31 mouse cellular contexts compared by ENCODE assay signal in the genomic region with DNA sequence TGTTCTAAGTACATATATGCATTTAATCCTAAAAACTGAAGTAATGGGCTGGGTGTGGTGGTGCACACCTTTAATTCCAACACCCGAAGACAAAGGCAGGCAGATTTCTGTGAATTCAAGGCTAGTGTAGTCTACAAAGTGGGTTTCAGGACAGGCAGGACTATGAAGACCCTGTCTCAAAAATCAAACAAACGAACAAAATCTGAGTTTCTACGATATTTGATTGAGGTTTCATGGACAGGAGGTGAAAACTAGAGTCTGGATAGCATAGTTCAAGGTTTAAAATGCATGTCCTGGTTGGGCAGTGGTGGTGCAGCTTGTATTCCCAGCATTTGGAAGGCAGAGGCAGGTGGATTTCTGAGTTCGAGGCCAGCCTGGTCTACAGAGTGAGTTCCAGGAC. TPM values are rescaled to one million over a fixed set of nuclear protein-coding genes. Genes with fewer than 3 reads are reported as not detected.
"Had no signal": no experiment of that assay in that cellular context is flagged by ENCODE, and none has a peak within 500 bp of the region (broad histone marks: within the 10 kb centered on the region; RNA-seq: fewer than 3 reads in every experiment).

A gene (plus strand): TSS at position 301 of the 400 bp plus-strand sequence.

- DNase-seq: heart, postnatal 10 days; heart, postnatal 14 days; heart, postnatal 36 days; heart, postnatal 4 days; kidney, adult 11 months; kidney, adult 18-20 months; kidney, adult 2 months; kidney, adult 8-10 months; kidney, adult 9 months; kidney, postnatal 10 days; kidney, postnatal 14 days; kidney, postnatal 25 days; kidney, postnatal 36 days; kidney, postnatal 4 days; layer of hippocampus, adult 9-11 months; layer of hippocampus, postnatal 36 days had no signal

- H3K4me1 ChIP-seq: intestine, embryonic 15.5 days had no signal

- H3K27me3 ChIP-seq: heart, embryonic 12.5 days; heart, embryonic 15.5 days; hindbrain, embryonic 12.5 days; hindbrain, embryonic 15.5 days; intestine, embryonic 15.5 days had no signal

- H3K4me3 ChIP-seq: heart, embryonic 10.5 days; heart, embryonic 12.5 days; heart, embryonic 13.5 days; heart, embryonic 15.5 days; hindbrain, embryonic 10.5 days; hindbrain, embryonic 12.5 days; hindbrain, embryonic 13.5 days; hindbrain, embryonic 15.5 days; intestine, embryonic 15.5 days; kidney, embryonic 15.5 days; layer of hippocampus, adult 2 months had no signal

- H3K27ac ChIP-seq: heart, embryonic 10.5 days; heart, embryonic 13.5 days; heart, embryonic 15.5 days; hindbrain, embryonic 10.5 days; hindbrain, embryonic 12.5 days; hindbrain, embryonic 13.5 days; hindbrain, embryonic 14.5 days; hindbrain, embryonic 15.5 days; hindbrain, postnatal 0 days; intestine, embryonic 15.5 days; kidney, embryonic 15.5 days; kidney, postnatal 0 days; layer of hippocampus, adult 2 months had no signal

- H3K36me3 ChIP-seq: heart, embryonic 10.5 days; heart, embryonic 12.5 days; heart, embryonic 13.5 days; heart, embryonic 15.5 days; hindbrain, embryonic 10.5 days; hindbrain, embryonic 12.5 days; hindbrain, embryonic 13.5 days; hindbrain, embryonic 15.5 days; intestine, embryonic 15.5 days; kidney, embryonic 15.5 days had no signal

RNA-seq across cellular contexts. Expression of the gene that starts here (rescaled TPM):
- polyA plus RNA-seq: intestine, embryonic 16.5 days; kidney, adult 2 months had no signal
